Mouse (Mus musculus): Measurements from ENCODE around the gene Wdr82. TPM values are rescaled to one million over a fixed set of nuclear protein-coding genes. Genes with fewer than 3 reads are reported as not detected.

Gene Wdr82
- total and polyA plus RNA-seq, 3 experiments = 70.4 to 131 (median 100) TPM

DNA sequence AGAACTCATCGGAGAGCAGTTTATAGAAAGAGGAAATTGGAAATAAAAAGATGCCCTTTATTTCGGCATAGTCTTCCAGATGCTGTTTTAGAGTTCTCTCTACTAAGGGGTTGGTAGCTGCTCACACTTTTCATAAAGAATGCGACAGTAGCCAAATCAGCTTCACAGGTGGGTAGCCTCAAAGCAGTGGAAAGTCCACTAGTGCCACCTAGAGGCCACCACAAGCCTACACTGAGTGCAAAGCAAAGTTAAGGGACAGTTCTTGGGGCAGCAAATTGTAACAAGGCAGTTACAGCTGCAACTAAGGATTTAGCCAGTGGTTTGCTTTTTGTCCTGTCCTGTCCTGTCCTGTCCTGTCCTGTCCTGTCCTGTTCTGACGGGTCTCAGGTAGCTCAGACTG, 47.1 kb upstream of the Wdr82 start:
- Histone ChIP-seq H3K9me3 (replicated peaks; ENCODE audit: low read length) (peaks cover 9% of the 10 kb centered on the region), H3K27ac (ENCODE audit: insufficient read depth, low read depth) (no peak overlapping the region), H3K4me2 (ENCODE audit: insufficient read depth, low read depth, poor library complexity, severe bottlenecking) (no peak overlapping the region), H3K4me1 (ENCODE audit: control insufficient read depth in 1 of 2, insufficient read depth in 2 of 2) (peaks cover 8 to 26% of the 10 kb centered on the region in 2 experiments), H3K36me3 (replicated peaks in 1 of 2; ENCODE audit: control insufficient read depth in 1 of 2, insufficient read depth in 1 of 2, low read length in 1 of 2) (no peaks in the 10 kb centered on the region), H3K4me3 (replicated peaks in 1 of 3; ENCODE audit: low read depth in 2 of 3, low read length in 2 of 3, poor library complexity in 1 of 3) (no peak overlapping the region), H3K27me3 (replicated peaks) (no peaks in the 10 kb centered on the region), H3K9ac (ENCODE audit: insufficient read depth, low read depth) (no peak overlapping the region), H3K79me2 (replicated peaks; ENCODE audit: control insufficient read depth, extremely low read depth, insufficient read depth, poor library complexity, severe bottlenecking) (no peaks in the 10 kb centered on the region)
- in situ Hi-C loops (cut with MboI; ENCODE audit: low pct_ligation_motif_present, low pct_unique_long_range_greater_than_20kb, low sequenced_read_pairs) = no loop called here
- TF ChIP-seq CHD2 (IDR thresholded peaks at IDR 0.05; ENCODE audit: low read length) (no peak), MAX (IDR thresholded peaks at IDR 0.05; ENCODE audit: low read length) (no peak), POLR2AphosphoS2 (IDR thresholded peaks at IDR 0.05; ENCODE audit: low read depth, low read length) (no peak), USF1 (IDR thresholded peaks at IDR 0.05; ENCODE audit: low read depth, low read length) (no peak), MAFK (IDR thresholded peaks at IDR 0.05; ENCODE audit: insufficient replicate concordance, low read length) (no peak), MYC (IDR thresholded peaks at IDR 0.05; ENCODE audit: low read depth, low read length) (0 out of 2 replicates have a peak, but pooled peaks have one; percentile 24), E2F4 (IDR thresholded peaks at IDR 0.05; ENCODE audit: insufficient replicate concordance, low read depth, low read length) (no peak), HCFC1 (IDR thresholded peaks at IDR 0.05; ENCODE audit: low read depth, low read length) (no peak), JUN (IDR thresholded peaks at IDR 0.05; ENCODE audit: insufficient read depth, low read depth, low read length) (no peak), TBP (conservative IDR thresholded peaks at IDR 0.05; ENCODE audit: low read depth, low read length) (no peak), SIN3A (IDR thresholded peaks at IDR 0.05; ENCODE audit: low read length) (no peak), CTCF (conservative IDR thresholded peaks at IDR 0.05 in 1 of 2, IDR thresholded peaks at IDR 0.05 in 1 of 2; ENCODE audit: low read depth in 2 of 2, low read length in 2 of 2) (peak; percentile 78 to 84), MAZ (IDR thresholded peaks at IDR 0.05; ENCODE audit: low read depth, low read length) (no peak), EP300 (IDR thresholded peaks at IDR 0.05; ENCODE audit: low read length) (no peak), BHLHE40 (IDR thresholded peaks at IDR 0.05; ENCODE audit: low read depth, low read length) (no peak), GABPA (IDR thresholded peaks at IDR 0.05; ENCODE audit: insufficient replicate concordance, low read depth, low read length) (no peak), ZKSCAN1 (IDR thresholded peaks at IDR 0.05; ENCODE audit: borderline replicate concordance, low read depth, low read length) (no peak), SMC3 (IDR thresholded peaks at IDR 0.05; ENCODE audit: low read depth, low read length) (peak; percentile 59), MXI1 (IDR thresholded peaks at IDR 0.05; ENCODE audit: low read depth, low read length) (no peak), CHD1 (IDR thresholded peaks at IDR 0.05; ENCODE audit: low read depth, low read length) (no peak), UBTF (IDR thresholded peaks at IDR 0.05; ENCODE audit: low read depth, low read length) (no peak), NRF1 (IDR thresholded peaks at IDR 0.05; ENCODE audit: low read depth, low read length) (no peak), IRF4 (IDR thresholded peaks at IDR 0.05; ENCODE audit: low read depth, low read length) (no peak), TCF12 (IDR thresholded peaks at IDR 0.05; ENCODE audit: low read depth, low read length) (peak; percentile 11; the same call in 1 of the 2 replicates), PAX5 (IDR thresholded peaks at IDR 0.05; ENCODE audit: low read length) (no peak), JUND (conservative IDR thresholded peaks at IDR 0.05; ENCODE audit: low read depth, low read length) (no peak), ZMIZ1 (IDR thresholded peaks at IDR 0.05; ENCODE audit: low read depth, low read length) (no peak), POLR2A (IDR thresholded peaks at IDR 0.05; ENCODE audit: low read depth, low read length) (no peak), USF2 (conservative IDR thresholded peaks at IDR 0.05; ENCODE audit: low read depth, low read length) (no peak), KAT2A (IDR thresholded peaks at IDR 0.05; ENCODE audit: insufficient replicate concordance, low read length) (no peak), NELFE (IDR thresholded peaks at IDR 0.05; ENCODE audit: low read depth, low read length) (no peak), MEF2A (IDR thresholded peaks at IDR 0.05; ENCODE audit: borderline replicate concordance, low read depth, low read length) (no peak), RAD21 (IDR thresholded peaks at IDR 0.05; ENCODE audit: low read depth, low read length) (peak; percentile 78), ZNF384 (IDR thresholded peaks at IDR 0.05; ENCODE audit: low read depth, low read length) (no peak), ELF1 (IDR thresholded peaks at IDR 0.05; ENCODE audit: low read depth, low read length) (no peak), ETS1 (conservative IDR thresholded peaks at IDR 0.05; ENCODE audit: low read depth, low read length) (no peak), ZC3H11A (IDR thresholded peaks at IDR 0.05; ENCODE audit: low read depth, low read length) (no peak), RCOR1 (conservative IDR thresholded peaks at IDR 0.05; ENCODE audit: low read depth, low read length) (no peak)
- dilution Hi-C loops (cut with MboI; ENCODE audit: extremely low pct_ligation_motif_present, extremely low pct_unique_long_range_greater_than_20kb, low sequenced_read_pairs) = no loop called here
- DNase-seq (ENCODE audit: extremely low read depth) = peak; percentile 62
